Mouse (Mus musculus) spleen, postnatal 14 days (tissue): Measurements from ENCODE around the gene Ncam1.

ENCODE experiments used
- DNase-seq, 2 experiments: peaks; one replicate each; pipeline ENCODE4 v3.0.0; 2021 to 2022; ENCODE audit warnings: low spot score in 2 of 2

Gene Ncam1

DNA sequence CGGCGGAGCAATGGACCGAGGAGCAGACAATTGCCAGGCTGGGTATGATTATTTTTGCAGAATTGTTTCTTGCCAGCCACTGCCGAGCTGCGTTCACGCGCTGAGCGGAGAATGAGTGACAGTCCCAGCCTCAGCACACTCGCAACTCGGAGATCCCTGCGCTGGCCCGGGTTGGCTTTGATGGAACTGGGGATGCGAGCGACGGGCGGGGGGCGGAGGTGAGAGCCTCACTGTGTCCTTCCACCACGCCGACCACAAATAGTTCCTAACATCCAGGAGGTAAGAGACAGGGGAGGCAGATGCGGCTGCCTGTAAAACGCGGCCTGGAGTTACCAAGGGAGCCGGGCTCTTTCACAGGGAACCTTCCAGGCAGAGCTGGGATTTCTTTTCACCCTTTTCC, at the start of gene Ncam1:
Gene Ncam1 (minus strand): TSS at position 120 of the 400 bp plus-strand sequence.
- DNase-seq, result no peak

DNA sequence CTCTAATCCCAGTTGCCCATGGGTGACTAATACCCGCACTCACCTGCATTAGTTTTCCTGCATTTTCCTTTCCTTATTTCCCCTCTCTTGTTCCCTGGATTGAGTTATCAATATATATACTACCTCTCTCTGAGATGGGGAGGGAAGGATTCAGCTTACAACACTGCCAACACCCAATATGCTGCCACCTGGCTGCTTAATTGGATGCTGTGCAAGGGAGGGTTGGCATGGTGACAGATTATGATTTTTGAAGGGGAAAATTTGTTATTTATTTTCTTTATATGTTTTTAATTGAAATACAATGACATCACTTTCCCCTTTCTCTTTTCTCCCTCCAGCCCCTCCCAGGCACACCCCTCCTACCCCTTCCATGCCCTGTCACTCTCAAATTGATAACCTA, 35.3 kb upstream of the Ncam1 start:
- DNase-seq, result no peak

DNA sequence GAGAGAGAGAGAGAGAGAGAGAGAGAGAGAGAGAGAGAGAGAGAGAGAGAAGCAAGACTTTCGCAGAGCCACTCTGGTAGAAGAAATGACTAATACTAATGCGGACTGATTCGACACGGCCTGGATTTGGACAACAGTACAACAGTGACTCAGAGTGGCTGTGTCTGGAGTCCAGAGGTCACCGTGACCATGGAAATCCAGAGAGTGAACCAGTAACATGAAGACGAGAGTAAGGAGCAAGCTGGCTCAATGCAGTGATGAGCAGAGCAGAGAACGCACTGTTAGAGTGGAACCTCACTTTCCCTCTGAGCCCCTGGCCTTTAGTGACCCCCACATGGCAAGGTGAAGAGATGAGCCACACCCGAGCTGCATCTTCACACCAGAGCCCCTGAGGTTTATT, 28.9 kb upstream of the Ncam1 start:
- DNase-seq, result no peak

DNA sequence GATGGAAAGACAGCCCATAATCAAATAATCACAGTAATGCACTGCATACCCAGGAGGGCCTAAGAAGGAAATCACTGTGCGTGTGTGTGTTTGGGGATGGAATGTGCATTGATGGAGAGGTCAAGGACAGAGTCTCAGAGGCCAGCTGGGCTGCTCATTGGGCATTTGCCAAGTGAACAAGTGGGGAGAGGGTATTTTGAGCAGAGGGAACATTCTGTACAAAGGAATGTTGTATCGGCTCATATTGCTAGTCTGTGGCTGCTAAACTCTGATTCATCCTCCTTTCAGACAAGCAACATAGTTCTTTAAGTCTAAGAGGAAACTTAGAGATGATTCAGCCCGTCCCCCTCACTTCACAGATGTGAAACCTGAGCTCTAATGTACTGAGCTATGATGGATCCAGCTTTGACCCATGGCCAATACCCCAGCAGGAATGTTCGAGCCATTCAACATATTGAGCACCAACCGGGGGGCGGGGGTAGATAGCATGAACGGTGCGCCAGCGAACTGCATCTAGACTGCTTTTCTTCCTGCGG, 17.5 kb upstream of the Ncam1 start:
- no peak for DNase-seq

DNA sequence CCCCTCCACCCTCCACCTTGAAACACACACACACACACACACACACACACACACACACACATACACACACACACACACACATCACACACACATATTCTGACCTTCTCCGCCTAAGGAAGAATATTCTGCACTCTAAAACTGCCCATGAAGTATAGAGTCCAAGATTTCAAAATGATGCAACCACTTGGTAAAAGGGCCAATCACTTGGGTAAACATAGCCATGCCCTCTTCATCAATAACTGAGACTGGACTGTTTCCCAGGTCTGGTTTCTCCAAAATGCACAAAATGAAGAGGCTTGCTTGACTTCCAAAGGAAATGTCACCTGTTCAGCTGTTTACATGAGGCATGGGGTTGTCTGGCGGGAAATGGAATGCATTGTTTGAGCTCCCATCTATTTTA, 15.7 kb upstream of the Ncam1 start:
- DNase-seq, result no peak

DNA sequence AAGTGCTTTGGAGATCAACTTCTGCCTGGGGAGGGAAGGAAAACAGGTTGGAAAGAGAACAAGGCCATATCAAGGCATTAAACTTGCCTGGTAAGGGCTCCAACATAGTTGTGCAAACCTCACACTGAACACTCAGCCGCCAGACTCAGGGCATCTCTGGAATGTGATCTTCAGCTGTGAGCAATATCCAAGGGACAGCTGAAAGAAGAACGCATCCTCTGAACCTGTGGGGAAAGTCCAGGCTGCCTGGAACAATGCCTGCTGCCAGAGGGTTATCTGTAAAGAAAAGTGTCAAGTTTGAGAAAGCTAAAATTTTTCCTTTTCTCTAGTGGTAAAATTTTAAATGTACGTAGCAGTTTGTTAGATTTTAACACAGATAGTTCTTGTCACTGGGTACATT, 4.5 kb upstream of the Ncam1 start:
- no peak for DNase-seq

DNA sequence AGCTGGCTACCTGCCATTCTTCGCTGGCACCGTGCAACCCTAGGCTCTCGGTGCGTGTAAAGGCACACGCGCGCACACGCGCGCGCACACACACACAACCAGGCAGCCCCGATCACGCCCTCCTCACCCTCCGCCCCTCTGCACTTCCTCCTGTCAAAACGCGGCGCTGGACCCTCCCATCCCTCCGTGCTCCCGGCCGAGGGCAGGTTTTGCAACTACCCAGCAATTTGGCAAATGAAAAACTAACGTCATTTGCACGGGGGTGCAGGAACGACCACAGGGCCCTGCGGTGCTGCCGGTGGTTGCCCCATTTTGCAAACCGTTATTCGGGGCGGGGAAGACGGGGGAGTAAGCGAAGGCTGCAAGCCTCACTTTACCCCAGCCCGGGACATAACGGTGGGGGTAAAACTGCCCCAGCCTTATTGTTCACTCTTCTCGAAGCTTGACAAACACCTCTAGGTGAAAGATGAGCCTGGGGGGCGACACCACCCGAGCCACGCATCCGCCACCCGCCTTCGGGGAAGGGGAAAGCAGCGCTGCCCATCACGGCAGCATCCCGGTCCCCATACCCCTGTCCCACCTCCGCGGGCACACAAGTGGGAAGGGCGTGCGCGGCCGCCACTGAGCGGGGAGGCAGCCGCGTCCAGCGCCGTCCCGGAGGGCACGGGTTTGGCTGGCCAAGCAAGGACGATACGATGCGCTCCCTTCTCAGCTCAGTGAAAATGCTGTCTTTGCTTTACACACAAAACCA, 729 bp downstream of the Ncam1 start:
- no peak for DNase-seq

DNA sequence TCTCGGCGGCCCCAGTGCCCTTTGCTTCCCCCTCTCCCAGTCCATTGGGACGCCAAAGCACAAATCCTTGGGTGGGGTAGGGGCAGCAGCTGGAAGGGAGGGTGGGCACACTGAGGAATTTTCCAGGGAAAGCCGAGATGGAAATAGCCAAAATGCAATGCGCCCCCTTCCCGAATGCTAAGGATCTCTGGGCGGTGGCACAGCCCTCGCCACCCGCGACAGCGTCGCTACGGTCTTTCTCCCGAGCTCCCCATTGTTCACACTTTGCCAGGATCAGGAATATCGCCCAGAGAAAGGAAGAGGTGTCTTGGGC, 1.3 kb downstream of the Ncam1 start:
- no peak for DNase-seq

DNA sequence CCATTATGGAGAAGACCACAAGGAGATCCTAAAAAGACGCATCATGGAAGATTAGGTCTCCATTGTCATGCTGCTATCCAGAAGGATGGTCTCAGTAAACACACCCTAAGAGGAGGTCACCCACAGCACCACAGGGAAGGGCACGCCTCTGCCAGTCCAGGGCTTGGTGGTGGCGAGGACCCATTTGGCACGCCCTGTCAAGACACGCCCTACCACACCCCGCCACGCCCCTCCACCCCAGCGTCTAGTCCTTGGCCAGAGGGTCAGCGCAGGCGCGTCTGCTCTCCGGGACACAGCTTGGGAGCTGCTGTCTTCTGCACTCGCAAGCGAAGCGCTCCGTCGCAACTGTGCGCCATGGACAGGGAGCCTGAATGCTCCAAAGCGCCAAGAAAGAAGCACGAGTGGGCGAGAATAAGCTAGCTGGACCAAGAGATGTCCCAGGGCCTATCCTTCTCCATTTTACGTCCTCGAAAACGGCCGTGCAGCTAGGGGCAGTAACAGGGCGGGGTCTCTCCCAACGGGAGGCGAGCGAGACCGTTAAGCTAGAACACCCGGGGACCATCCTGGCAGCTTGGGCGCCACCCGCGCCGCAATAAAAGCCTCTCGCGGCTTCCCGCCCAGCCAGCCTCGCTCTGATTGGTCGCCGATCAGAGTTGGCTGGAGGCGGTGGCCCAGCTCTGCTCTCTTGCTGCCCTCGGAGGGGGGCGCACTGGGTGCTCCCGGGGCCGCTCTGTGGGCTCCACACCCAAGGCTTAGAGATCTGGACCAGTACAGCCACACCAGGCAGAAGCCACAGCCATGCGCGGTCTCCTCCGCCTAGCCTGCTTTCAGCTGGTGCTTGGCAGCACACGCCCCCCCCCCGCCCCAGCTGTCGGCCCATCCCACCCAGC, 1.9 kb downstream of the Ncam1 start:
- no peak for DNase-seq

DNA sequence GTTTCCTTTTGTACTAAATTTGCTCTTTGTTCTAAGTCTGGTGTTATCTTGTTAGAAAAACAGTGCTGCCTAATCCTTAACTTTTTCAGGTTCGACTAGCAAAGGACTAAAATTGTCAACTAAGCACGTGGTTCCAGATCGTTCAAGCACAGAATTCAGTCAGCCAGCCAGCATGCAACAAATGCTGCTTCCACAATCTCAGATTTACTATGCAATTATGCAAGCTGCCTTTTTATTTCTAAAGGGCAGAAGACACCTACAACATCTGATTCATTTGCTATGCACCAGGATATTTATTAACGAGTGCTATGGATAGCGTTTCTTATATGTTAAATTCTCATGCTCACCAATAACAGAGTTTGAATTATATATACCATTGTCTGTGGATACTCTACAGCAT, 2.8 kb downstream of the Ncam1 start:
- DNase-seq, result no peak

DNA sequence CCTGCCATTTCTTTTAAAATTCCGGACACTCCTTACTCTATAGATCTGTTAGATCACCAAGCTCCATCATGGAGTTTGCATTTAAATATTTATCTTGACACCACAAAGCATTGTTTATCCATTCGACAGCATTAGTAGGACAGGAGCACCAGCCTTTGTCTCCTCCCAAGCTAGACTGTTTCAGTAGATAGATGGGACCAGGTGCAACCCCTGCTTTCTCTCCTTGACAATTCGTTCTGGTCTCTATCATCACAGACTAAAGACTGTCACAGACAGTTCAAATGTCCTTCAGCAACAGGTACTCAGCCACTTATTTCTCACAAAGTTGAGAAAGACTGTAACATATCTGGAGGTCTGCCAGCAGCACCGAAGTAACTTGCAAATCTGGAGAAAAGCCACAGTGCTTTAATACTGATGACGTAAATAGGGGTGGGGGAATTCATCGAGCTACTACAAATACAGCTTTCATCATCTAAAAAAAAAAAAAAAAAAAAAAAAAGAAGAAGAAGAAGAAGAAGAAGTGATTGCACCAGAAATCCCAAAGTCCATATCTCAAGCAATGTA, 4.7 kb downstream of the Ncam1 start:
- no peak for DNase-seq

DNA sequence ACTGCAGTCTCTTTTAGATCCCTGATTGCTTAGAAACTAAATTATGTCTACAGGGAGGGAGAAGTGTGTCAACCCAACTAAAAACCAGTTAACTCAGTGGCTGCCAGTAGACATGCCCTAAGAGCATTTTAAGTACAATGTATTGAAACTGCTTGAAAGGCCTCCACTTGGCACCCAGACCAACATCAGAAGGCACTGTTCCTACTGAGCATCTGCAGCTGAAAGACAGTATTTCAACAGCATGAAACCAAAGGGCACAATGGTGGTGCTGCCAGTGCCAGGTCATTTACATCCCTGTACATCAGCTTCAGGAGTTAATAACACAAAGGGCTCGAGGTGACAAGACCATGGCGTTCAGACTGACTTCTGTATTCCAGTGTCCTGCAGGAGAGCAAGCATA, 5.5 kb downstream of the Ncam1 start:
- DNase-seq, result no peak

DNA sequence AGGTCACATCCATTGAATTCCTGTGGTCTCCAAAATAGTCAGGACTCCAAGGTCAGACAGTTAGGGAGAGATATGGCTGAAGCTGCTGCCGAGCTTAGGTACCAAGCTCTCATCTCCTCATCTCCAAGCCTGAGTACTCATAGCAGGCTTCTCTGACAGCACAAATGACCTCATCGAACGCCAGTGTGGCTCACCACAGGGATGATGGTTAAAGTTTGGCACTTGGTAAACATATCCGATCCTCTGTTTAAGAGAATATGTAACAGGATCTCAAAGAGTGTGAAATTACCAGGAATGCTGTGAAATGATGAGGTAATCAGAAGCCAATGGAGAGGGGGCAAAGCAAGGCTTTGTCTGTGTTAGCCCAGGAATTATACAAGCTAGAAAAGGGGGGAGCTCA, 6.1 kb downstream of the Ncam1 start:
- no peak for DNase-seq

DNA sequence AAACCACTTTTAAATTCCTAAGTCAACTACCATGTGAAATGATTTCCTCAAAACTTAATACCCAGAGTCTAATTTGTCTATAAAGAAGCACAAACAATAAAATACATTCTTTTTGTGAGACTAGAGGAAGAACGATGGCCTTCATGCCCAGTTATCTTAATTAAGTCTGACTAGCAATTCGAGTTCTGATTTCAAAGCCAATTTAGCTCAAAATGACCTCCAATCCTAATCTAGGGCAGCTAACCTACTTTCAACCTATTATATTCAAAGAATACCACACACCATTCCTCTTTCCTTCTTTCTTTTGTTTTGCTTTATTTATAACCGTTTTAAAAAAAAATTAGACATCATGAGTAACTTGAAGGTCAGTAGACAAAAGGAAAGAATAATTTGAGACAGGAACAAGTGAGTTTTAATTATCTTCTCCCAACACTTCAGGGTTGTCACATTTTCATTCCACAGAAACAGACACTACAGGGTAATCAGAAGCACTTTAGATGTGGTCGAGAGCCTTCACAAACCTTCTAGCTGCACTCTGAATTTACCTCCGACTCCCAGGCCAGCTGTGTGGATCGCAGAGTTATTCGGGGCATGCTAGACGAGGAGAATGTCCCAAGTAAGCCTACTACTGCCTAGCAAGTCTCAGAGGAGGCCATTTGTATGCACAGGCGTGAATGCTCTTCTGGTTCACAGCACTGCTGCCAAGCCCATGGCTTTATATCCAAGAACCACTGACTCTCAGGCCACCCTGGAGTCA, 17.5 kb downstream of the Ncam1 start:
- DNase-seq, result no peak

DNA sequence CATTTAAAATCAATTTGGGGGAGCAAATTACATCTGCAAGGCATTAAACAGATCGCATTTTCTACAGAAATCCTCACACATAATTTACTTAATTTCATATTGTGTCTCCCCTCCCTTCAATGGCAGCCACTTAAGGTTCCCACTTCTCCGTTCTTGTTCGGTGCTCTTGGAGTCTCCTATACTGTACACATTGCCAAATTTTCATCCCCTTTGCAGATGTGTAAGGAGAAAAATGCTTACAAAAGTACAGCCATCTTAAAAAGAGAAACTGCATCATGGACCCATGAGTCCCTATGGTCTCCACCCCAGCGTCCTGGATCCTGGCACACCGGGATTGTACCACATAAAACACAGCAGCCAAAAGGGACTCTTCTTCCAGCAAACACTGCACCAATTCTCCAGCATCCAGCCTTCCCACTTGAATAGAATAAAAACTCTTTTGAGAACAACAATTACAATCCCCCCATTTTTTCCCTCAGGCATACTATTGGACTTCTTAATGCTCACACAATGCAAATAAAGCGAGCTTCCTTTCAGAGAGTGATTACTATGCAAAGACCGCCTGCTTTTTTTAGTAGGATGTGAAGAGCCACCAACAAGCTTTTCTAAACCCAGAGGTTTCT, 21.6 kb downstream of the Ncam1 start:
- no peak for DNase-seq

DNA sequence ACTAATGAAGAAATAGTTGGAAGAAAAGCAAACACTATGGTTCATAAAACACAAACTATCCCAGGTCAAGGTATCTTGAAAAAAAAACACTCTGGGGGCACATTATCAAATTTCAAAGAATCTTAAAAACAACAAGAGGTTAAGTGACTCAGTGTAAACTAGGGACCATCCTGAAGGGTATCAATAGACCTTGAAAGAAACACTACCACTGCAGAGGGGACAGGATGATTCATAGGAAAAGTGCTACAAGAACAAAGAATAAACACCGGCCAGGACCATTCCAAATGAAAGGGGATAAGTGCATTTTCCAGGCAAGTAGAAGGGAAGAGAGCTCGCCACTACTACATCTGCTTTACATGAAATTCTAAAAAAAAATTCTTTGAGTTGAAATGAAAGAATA, 32.1 kb downstream of the Ncam1 start:
- no peak for DNase-seq

DNA sequence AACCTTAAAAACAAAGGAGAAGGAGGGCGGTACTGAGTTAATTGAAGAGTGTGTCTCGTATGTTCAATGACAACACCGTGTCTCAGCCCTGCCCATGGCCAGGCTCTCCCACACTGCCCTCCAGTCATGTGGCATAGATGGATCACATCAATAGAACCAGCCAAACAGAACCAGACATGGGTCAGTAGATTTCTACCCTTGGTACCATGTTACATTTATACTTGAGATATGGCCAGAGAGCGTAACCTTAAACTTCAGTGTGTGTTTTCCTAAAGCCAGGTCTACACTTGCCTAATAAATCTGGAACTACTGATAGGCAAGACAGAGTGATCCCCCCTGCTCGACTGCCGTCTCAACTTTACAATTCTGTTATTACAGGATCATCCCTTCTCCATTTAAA, 38.2 kb downstream of the Ncam1 start:
- DNase-seq, result no peak

DNA sequence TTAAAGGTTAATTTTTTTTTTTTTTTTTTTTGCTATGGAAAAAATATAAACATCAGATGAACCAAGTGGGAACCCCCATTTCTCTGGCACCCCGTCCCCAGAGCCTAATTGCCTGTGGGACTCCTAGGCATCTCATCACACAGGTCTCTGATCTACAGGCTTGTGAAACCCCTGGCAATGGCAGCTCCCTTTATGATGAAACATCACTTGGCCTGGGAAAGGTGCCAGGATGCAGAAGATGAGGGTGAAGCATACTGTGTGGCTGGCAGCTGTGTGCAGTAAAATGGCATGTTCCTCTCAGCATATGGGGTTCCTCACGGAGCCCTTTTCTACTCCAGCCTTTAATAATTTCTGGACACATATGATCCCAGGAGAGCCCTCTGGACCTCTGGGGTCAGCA, 40.3 kb downstream of the Ncam1 start:
- DNase-seq, result no peak

DNA sequence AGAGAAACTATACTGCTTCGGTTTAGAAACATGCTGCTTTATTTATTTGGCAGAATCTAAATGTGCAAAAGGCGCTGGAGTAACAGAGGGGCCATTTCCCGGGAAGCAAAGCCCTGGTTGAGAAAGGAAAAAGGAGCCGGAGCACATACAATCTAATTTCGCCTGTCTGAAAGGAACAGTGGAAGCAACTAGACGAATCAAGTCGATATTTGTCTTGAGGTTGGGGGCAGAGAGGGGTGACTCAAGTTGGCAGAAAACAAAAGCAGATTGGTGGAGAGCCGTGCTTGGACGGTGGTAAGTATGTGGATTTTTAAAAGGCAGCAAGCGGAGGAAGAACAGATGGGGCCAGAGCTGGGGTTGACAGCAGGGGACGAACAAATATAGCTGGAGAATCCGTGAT, 40.7 kb downstream of the Ncam1 start:
- no peak for DNase-seq

DNA sequence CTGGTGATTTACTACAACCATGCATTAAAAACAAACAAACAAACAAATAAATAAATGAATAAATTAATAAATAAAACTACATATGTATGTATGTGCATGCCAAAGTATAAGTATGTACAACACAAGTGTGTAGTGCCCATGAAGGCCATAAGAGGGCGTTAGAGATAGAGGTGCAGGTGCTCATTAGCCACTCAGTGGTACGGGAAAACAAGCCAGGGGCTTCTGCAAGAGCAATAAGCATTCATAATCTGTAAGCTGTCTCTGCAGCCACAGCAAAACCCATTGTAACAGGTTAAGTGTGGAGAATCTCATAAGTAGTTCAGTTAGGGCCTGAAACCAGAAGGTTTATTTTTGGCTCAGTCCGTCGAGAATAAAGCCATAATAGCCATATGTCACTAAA, 41.1 kb downstream of the Ncam1 start:
- no peak for DNase-seq

DNA sequence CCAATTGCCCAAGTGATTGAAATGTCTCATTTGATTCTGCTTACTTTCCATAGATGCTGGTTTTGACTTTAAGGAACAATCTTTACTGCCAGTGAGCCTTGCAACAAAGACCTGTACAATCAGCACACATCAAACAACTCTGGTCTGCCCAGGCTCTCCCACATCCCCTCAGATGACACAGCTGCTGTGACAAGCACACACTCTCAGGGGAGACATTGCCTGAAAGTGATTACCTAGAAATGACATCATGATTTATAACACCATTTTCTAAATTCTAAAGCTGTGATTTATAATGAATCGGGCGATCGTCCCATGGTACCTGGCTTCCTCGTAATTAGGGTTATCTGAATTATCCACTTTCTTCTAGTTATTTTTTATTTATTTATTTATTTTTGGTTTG, 42.0 kb downstream of the Ncam1 start:
- DNase-seq, result no peak

DNA sequence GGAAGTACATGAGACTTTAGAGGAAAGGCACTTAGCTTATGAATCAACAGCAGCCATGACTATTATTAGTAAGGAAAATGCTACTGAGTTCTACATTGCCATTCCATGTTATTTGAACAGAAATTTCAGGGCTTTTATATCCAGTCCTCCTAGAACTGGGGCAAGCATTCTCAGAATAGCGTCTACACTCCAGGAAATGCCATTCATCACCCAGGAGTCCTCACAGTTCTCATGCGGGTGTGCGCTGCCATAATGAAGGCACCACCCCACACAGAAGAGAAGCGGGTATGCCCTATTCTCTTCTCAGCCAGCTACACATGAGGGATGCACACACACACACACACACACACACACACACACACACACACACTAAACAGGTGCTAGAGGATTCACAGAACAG, 43.5 kb downstream of the Ncam1 start:
- DNase-seq, result no peak
